Mouse (Mus musculus) forebrain, postnatal 0 days (tissue): ENCODE measurements around the gene Car8. TPM values are rescaled to one million over a fixed set of nuclear protein-coding genes. Genes with fewer than 3 reads are reported as not detected.

Experiments used
- ATAC-seq: fragments of 200-750 bp; cut with Nextera tagmentation; 2 replicates; pipeline ENCODE4 v1.8.0; 2017; ENCODE audit warnings: mild to moderate bottlenecking, moderate library complexity
- DNase-seq: peaks from one replicate; pipeline ENCODE4 v3.0.0-alpha.2; 2015
- H3K27ac ChIP-seq: fragments of 300-500 bp; sonication (generic); 2 replicates; pipeline ENCODE4 v1.5.1; 2014; ENCODE audit warnings: low read depth, mild to moderate bottlenecking, antibody characterized with exemption, low read length, moderate library complexity, mixed read lengths
- H3K27me3 ChIP-seq: fragments of 300-500 bp; sonication (generic); 2 replicates; pipeline ENCODE4 v1.6.1; 2014; ENCODE audit warnings: mild to moderate bottlenecking, low read length, mixed read lengths; ENCODE audit not compliant: insufficient read depth
- H3K36me3 ChIP-seq: fragments of 300-500 bp; sonication (generic); 2 replicates; pipeline ENCODE4 v1.6.1; 2014; ENCODE audit warnings: mild to moderate bottlenecking, moderate library complexity; ENCODE audit not compliant: insufficient read depth
- H3K4me1 ChIP-seq: fragments of 300-500 bp; sonication (generic); 2 replicates; pipeline ENCODE4 v1.6.1; 2014; ENCODE audit warnings: antibody characterized with exemption; ENCODE audit not compliant: insufficient read depth
- H3K4me2 ChIP-seq: fragments of 300-500 bp; sonication (generic); 2 replicates; pipeline ENCODE4 v1.6.1; 2014; ENCODE audit warnings: low read depth, mild to moderate bottlenecking, moderate library complexity
- H3K4me3 ChIP-seq: fragments of 300-500 bp; sonication (generic); 2 replicates; pipeline ENCODE4 v1.5.1; 2014; ENCODE audit warnings: low read depth, low read length, mixed read lengths
- H3K9ac ChIP-seq: fragments of 300-500 bp; sonication (generic); 2 replicates; pipeline ENCODE4 v1.6.1; 2014; ENCODE audit warnings: mild to moderate bottlenecking
- H3K9me3 ChIP-seq: fragments of 300-500 bp; sonication (generic); 2 replicates; pipeline ENCODE4 v1.6.1; 2016; ENCODE audit warnings: low read length
- CTCF ChIP-seq: sonication (generic); IDR thresholded peaks from 2 replicates; pipeline ENCODE4 v1.5.1; 2016; ENCODE audit warnings: antibody characterized with exemption, control low read depth, low read depth
- WGBS: fragments of 180-500 bp; shearing (Covaris S2); extraction: QIAGEN DNeasy Blood & Tissue Kit; methylation state at CpG from one replicate; pipeline ENCODE4 v1.1.7; 2014; 5-methylcytosine and 5-hydroxymethylcytosine counted together
- polyA plus RNA-seq: library from polyadenylated mRNA; unstranded; fragments of >200 nt; fragmentation: Nextera tagmentation; extraction: Ambion mirVana; gene quantifications from 2 replicates; pipeline ENCODE4 v1.2.1, GENCODE M21; 2015
- total RNA-seq: library from RNA; depleted of rRNA; stranded (reverse); fragments of >200 nt; gene quantifications from 2 replicates; pipeline ENCODE4 v1.2.3, GENCODE M21; 2014; rRNA removed

Car8 gene
- 11.1 and 14.2 TPM in 2 replicates for total RNA-seq
- polyA plus RNA-seq = 7.9 and 12.9 TPM in 2 replicates

- TF ChIP-seq CTCF = no peak
- peak within 1 kb of the TSS; percentile 64 for H3K9ac ChIP-seq
- peak within 1 kb of the TSS; percentile 68 for H3K4me3 ChIP-seq
- DNase-seq (peak; percentile 57), ATAC-seq (peak; percentile 95)
- peak within 1 kb of the TSS; percentile 99 for H3K4me2 ChIP-seq
- H3K27me3 ChIP-seq = no peaks in the 10 kb centered on the region
- no peaks in the 10 kb centered on the region for H3K9me3 ChIP-seq
- H3K27ac ChIP-seq = no peak within 1 kb of the TSS
- H3K4me1 ChIP-seq = no peaks in the 10 kb centered on the region
- 1% methylated on average over 47 of the region's 49 CpGs for WGBS
- H3K36me3 ChIP-seq = no peaks in the 10 kb centered on the region
Measured at GRCm38 (mm10) chr4:8238560-8239305, at the start of gene Car8. Gene Car8 (minus strand): TSS chr4:8239041.

GRCm38 (mm10) chr4:8284934-8285333 is 46.1 kb upstream of the Car8 start:
- Histone ChIP-seq H3K27ac (no peak overlapping the region), H3K36me3 (no peaks in the 10 kb centered on the region), H3K4me3 (no peak overlapping the region), H3K9ac (no peak overlapping the region), H3K4me2 (no peak overlapping the region), H3K27me3 (no peaks in the 10 kb centered on the region), H3K4me1 (no peaks in the 10 kb centered on the region), H3K9me3 (no peaks in the 10 kb centered on the region)
- ATAC-seq (no peak), DNase-seq (no peak)
- WGBS = 81% methylated on average over 1 of the region's 1 CpGs
- no peak for TF ChIP-seq CTCF

- WGBS = 74% methylated on average over 2 of the region's 2 CpGs
- Histone ChIP-seq H3K9me3 (no peaks in the 10 kb centered on the region), H3K27me3 (no peaks in the 10 kb centered on the region), H3K4me1 (no peaks in the 10 kb centered on the region), H3K9ac (no peak overlapping the region), H3K36me3 (no peaks in the 10 kb centered on the region), H3K4me2 (no peak overlapping the region), H3K27ac (no peak overlapping the region), H3K4me3 (no peak overlapping the region)
- no peak for TF ChIP-seq CTCF
- DNase-seq (peak; percentile 15), ATAC-seq (no peak)
Measured at GRCm38 (mm10) chr4:8278159-8278558, 39.3 kb upstream of the Car8 start.

GRCm38 (mm10) chr4:8249805-8250204 is 11.0 kb upstream of the Car8 start:
- Histone ChIP-seq H3K27me3 (no peaks in the 10 kb centered on the region), H3K27ac (no peak overlapping the region), H3K36me3 (no peaks in the 10 kb centered on the region), H3K4me1 (no peaks in the 10 kb centered on the region), H3K4me3 (no peak overlapping the region), H3K9me3 (no peaks in the 10 kb centered on the region), H3K9ac (no peak overlapping the region), H3K4me2 (no peak overlapping the region)
- TF ChIP-seq CTCF = no peak
- DNase-seq = no peak
- 64% methylated on average over 3 of the region's 3 CpGs for WGBS
- no peak for ATAC-seq

GRCm38 (mm10) chr4:8245495-8246063 is 6.7 kb upstream of the Car8 start:
- DNase-seq (no peak), ATAC-seq (no peak)
- no peaks in the 10 kb centered on the region for H3K27me3 ChIP-seq
- H3K9me3 ChIP-seq = no peaks in the 10 kb centered on the region
- H3K4me1 ChIP-seq = no peaks in the 10 kb centered on the region
- 83% methylated on average over 1 of the region's 1 CpGs for WGBS
- H3K36me3 ChIP-seq = no peaks in the 10 kb centered on the region
- H3K27ac ChIP-seq = no peak overlapping the region
- no peak overlapping the region for H3K9ac ChIP-seq
- H3K4me2 ChIP-seq = no peak overlapping the region
- no peak overlapping the region for H3K4me3 ChIP-seq
- TF ChIP-seq CTCF = no peak

- 88% methylated on average over 3 of the region's 3 CpGs for WGBS
Measured at GRCm38 (mm10) chr4:8245062-8245461, 6.2 kb upstream of the Car8 start.

GRCm38 (mm10) chr4:8239699-8240098 is 858 bp upstream of the Car8 start:
- ATAC-seq (no peak), DNase-seq (no peak)
- H3K27ac ChIP-seq = no peak overlapping the region
- WGBS = 71% methylated on average over 11 of the region's 11 CpGs
- H3K27me3 ChIP-seq = no peaks in the 10 kb centered on the region
- no peaks in the 10 kb centered on the region for H3K4me1 ChIP-seq
- H3K9ac ChIP-seq = no peak overlapping the region
- no peak overlapping the region; the same call in 1 of the 2 replicates for H3K4me2 ChIP-seq
- no peaks in the 10 kb centered on the region for H3K36me3 ChIP-seq
- no peak overlapping the region for H3K4me3 ChIP-seq
- H3K9me3 ChIP-seq = no peaks in the 10 kb centered on the region
- no peak for TF ChIP-seq CTCF

More at GRCm38 (mm10) chr4:8245062-8245461, 6.2 kb upstream of the Car8 start:
- no peak overlapping the region for H3K27ac ChIP-seq
- no peak overlapping the region for H3K4me3 ChIP-seq
- H3K27me3 ChIP-seq = no peaks in the 10 kb centered on the region
- no peaks in the 10 kb centered on the region for H3K9me3 ChIP-seq
- no peak for ATAC-seq
- no peak overlapping the region for H3K9ac ChIP-seq
- H3K4me2 ChIP-seq = no peak overlapping the region
- no peaks in the 10 kb centered on the region for H3K36me3 ChIP-seq
- no peaks in the 10 kb centered on the region for H3K4me1 ChIP-seq
- DNase-seq = no peak
- no peak for TF ChIP-seq CTCF
